Mouse (Mus musculus) forebrain, embryonic 15.5 days (tissue): ENCODE measurements around the gene Pgrmc2. TPM values are rescaled to one million over a fixed set of nuclear protein-coding genes. Genes with fewer than 3 reads are reported as not detected.

Experiments
- ATAC-seq: fragments of 200-750 bp; cut with Nextera tagmentation; replicated peaks from 2 replicates; pipeline ENCODE4 v1.8.0; 2017; ENCODE audit warnings: mild to moderate bottlenecking, moderate TSS enrichment, moderate library complexity
- H3K27ac ChIP-seq: fragments of 300-500 bp; sonication (generic); replicated peaks from 2 replicates; pipeline ENCODE4 v1.5.1; 2015; ENCODE audit warnings: mild to moderate bottlenecking, inconsistent platforms
- H3K27me3 ChIP-seq: fragments of 300-500 bp; sonication (generic); 2 replicates; pipeline ENCODE4 v1.6.1; 2015; ENCODE audit warnings: inconsistent platforms
- H3K36me3 ChIP-seq: fragments of 300-500 bp; sonication (generic); 2 replicates; pipeline ENCODE4 v1.6.1; 2015; ENCODE audit warnings: mild to moderate bottlenecking, inconsistent platforms
- H3K4me1 ChIP-seq: fragments of 300-500 bp; sonication (generic); 2 replicates; pipeline ENCODE4 v1.6.1; 2015; ENCODE audit warnings: inconsistent platforms
- H3K4me2 ChIP-seq: fragments of 300-500 bp; sonication (generic); replicated peaks from 2 replicates; pipeline ENCODE4 v1.6.1; 2015; ENCODE audit warnings: mild to moderate bottlenecking, inconsistent platforms
- H3K4me3 ChIP-seq: fragments of 300-500 bp; sonication (generic); 2 replicates; pipeline ENCODE4 v1.5.1; 2015; ENCODE audit warnings: mild to moderate bottlenecking, inconsistent platforms
- H3K9ac ChIP-seq: fragments of 300-500 bp; sonication (generic); replicated peaks from 2 replicates; pipeline ENCODE4 v1.6.1; 2015; ENCODE audit warnings: mild to moderate bottlenecking, inconsistent platforms
- H3K9me3 ChIP-seq: fragments of 300-500 bp; sonication (generic); 2 replicates; pipeline ENCODE4 v1.6.1; 2016; ENCODE audit warnings: inconsistent platforms
- WGBS: fragments of 180-500 bp; shearing (Covaris S2); methylation state at CpG from one replicate; pipeline ENCODE4 v1.1.7; 2015; ENCODE audit warnings: mixed read lengths; 5-methylcytosine and 5-hydroxymethylcytosine counted together
- polyA plus RNA-seq: library from polyadenylated mRNA; unstranded; fragments of >200 nt; fragmentation: Nextera tagmentation; extraction: Ambion mirVana; gene quantifications from 2 replicates; pipeline ENCODE4 v1.2.1, GENCODE M21; 2015

Pgrmc2 gene
- polyA plus RNA-seq, 1 experiment from 2014 or later: 32.5 TPM

DNA sequence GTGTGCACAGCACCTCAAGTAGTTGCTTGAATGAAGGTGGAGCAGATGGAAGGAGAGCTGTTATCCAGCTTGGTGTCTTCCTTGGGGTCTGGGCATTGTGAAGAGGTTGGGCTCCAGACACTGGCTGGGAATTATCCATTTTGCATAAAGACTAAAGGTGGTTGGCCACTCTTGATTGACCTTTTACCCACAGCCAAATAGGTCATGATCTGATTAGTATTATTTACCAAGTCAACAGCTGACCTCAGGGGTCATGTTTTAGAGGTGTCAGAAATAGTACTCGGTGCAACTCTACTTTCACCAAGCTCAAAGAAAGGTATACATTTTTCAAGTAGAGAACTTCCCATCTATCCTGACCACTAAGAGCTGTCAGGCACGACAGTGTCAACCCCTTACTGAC lies 17.5 kb downstream of the Pgrmc2 start:
- Histone ChIP-seq H3K27ac (no peak overlapping the region), H3K4me2 (no peak overlapping the region), H3K36me3 (peaks cover 15% of the 10 kb centered on the region; the same call in 1 of the 2 replicates), H3K4me3 (no peak overlapping the region), H3K9me3 (no peaks in the 10 kb centered on the region), H3K27me3 (no peaks in the 10 kb centered on the region), H3K9ac (no peak overlapping the region), H3K4me1 (peaks cover 3% of the 10 kb centered on the region; the same call in 1 of the 2 replicates)
- 96% methylated on average over 2 of the region's 2 CpGs for WGBS
- ATAC-seq: no peak

DNA sequence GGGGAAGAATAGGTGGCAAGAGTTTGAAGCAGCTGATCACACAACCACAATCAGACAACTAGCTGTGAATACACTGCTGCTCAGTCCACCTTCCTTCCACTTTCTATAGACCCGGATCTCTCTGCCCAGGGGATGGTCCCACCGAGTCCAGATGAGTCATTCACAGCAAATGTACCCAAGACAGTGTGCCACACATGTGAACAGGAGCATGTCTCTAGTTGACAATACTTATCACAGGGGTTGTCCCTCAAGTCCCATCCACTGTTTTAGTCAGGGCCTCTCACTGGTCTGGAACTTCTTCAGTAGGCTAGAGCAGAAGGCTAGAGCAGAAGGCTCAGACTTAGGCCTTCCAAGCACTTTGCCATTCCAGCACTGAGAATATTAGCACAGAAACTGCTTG lies 20.1 kb downstream of the Pgrmc2 start:
- ATAC-seq: no peak
- peaks cover 9% of the 10 kb centered on the region for H3K4me1 ChIP-seq
- no peak overlapping the region for H3K4me2 ChIP-seq
- H3K9me3 ChIP-seq: no peaks in the 10 kb centered on the region
- 97% methylated on average over 2 of the region's 2 CpGs for WGBS
- no peaks in the 10 kb centered on the region for H3K27me3 ChIP-seq
- no peak overlapping the region for H3K4me3 ChIP-seq
- H3K9ac ChIP-seq: no peak overlapping the region
- no peak overlapping the region for H3K27ac ChIP-seq
- H3K36me3 ChIP-seq: peaks cover 10% of the 10 kb centered on the region; the same call in 1 of the 2 replicates

DNA sequence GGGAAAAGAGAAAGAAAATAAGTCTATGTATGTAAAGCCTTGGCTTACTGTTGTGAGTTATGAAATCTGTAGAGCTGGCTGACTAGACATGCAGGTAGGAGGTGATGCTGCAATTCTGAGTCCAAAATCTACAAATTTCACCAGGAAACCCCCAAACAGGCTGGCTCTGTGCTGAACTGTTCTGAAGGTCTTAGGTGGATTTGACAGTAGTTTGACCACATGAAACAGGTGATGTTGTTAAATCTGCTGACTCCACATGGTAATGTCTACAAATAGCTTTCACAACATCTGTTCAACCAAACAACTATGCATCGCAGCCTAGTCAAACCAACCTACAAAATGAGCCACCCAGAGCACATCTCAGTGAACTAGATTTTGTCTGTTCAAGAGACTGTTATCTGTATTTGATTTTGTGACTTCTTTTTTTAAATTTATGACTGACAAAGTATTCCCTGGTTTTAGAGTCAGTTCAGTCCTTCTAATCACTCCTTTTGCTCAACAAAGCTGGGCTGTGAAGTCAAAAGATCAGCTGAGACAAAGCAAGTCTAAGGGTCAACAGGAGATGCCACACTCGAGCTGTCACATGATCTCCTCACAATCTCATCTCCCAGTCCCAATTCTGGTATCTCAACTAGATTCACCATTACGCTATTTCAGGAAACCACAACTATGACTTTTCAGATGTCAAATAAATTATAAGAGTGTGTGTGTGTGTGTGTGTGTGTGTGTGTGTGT lies 20.8 kb downstream of the Pgrmc2 start:
- Histone ChIP-seq H3K27ac (no peak overlapping the region), H3K4me3 (no peak overlapping the region)
- no peak for ATAC-seq

DNA sequence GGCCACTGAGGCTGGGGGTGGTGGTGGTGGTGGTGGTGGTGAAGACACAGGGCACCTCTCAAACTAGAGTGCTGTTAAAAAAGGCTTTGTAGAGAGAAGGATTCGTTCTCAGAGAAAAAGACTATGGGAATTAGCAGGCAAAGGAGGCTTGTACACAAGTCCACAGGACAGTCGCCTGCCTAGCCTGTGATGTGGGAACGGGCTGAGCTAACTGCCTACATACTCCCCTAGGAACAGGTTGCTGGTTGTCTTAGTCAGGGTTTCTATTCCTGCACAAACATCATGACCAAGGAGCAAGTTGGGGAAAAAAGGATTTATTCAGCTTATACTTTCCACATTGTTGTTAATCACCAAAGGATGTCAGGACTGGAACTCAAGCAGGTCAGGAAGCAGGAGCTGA lies 23.6 kb downstream of the Pgrmc2 start:
- Histone ChIP-seq H3K9ac (no peak overlapping the region), H3K27ac (no peak overlapping the region), H3K36me3 (no peaks in the 10 kb centered on the region), H3K4me1 (peaks cover 10% of the 10 kb centered on the region), H3K4me2 (no peak overlapping the region), H3K9me3 (no peaks in the 10 kb centered on the region), H3K27me3 (no peaks in the 10 kb centered on the region), H3K4me3 (no peak overlapping the region)
- no peak for ATAC-seq
- WGBS: 82% methylated on average over 3 of the region's 3 CpGs

More for the DNA sequence above, 20.8 kb downstream of the Pgrmc2 start:
- Histone ChIP-seq H3K4me2 (no peak overlapping the region), H3K9ac (no peak overlapping the region), H3K36me3 (peaks cover 8% of the 10 kb centered on the region; the same call in 1 of the 2 replicates), H3K9me3 (no peaks in the 10 kb centered on the region), H3K4me1 (peaks cover 10% of the 10 kb centered on the region), H3K27me3 (no peaks in the 10 kb centered on the region)
- WGBS: 89% methylated on average over 3 of the region's 3 CpGs

DNA sequence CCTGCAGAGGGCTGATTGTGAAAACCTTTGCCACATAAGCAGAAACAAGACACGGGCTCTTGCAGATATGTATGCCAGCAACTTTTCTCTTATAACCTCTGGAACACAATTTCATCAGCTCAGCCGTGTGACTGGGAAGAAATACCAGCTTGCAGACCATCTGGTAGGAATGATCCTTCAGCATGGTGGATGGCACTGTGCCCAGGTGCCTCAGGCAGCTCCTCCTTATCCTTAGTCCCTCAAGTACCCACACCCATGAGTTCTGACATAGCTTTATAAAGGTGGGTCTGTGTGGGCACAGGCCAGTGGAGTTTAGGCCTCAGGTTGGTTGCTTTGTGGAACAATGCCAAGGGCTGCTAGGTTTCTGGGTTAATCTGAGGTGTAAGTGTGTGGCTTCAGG lies 24.5 kb downstream of the Pgrmc2 start:
- Histone ChIP-seq H3K9me3 (no peaks in the 10 kb centered on the region), H3K4me1 (peaks cover 10% of the 10 kb centered on the region), H3K4me3 (no peak overlapping the region), H3K4me2 (no peak overlapping the region), H3K36me3 (no peaks in the 10 kb centered on the region), H3K9ac (no peak overlapping the region), H3K27ac (no peak overlapping the region), H3K27me3 (no peaks in the 10 kb centered on the region)
- WGBS: 38% methylated on average over 2 of the region's 2 CpGs
- ATAC-seq: peak; percentile 86

DNA sequence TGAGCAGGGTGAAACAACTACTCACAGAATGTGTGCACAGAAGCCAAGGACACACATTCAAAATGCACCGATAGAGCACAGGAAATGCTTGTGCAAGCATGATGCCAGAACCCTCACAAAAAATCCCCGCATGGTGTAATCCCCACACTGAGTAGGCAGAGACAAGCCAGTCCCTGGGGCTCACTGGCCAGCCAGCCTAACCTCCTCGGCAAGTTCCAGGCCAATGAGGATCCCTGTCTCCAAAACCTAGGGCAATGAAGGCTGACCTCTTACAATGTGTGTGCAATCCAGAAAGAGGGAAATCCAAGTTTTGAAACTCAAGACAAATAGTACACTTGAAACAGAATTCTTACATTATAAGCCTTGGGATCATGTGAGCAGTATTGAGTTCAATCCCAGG lies 29.5 kb downstream of the Pgrmc2 start:
- Histone ChIP-seq H3K4me3 (no peak overlapping the region), H3K4me2 (no peak overlapping the region), H3K9ac (no peak overlapping the region), H3K36me3 (no peaks in the 10 kb centered on the region), H3K27me3 (no peaks in the 10 kb centered on the region), H3K4me1 (peaks cover 7% of the 10 kb centered on the region), H3K9me3 (no peaks in the 10 kb centered on the region), H3K27ac (no peak overlapping the region)
- WGBS: 96% methylated on average over 3 of the region's 3 CpGs
- ATAC-seq: no peak

DNA sequence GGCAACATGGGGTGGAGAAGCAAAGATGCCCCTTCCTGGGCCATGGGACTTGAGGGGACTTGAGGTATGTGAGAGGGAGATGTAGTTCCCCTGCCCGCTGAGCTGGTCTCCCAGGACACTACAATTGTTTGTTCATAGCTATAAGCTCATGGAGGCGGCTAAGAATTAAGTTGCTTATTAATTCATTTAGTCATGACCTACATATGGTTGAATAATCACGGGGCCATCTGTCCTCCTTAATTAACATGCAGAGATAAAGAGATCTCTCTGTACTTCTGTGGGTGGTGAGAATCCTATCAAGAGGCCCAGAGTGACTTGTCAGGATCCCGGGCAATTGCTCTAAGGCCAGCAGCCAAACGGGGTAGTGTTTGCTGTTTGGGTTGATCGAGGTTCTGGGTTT lies 35.0 kb downstream of the Pgrmc2 start:
- no peak for ATAC-seq
- no peak overlapping the region for H3K9ac ChIP-seq
- no peak overlapping the region for H3K4me2 ChIP-seq
- H3K4me1 ChIP-seq: no peaks in the 10 kb centered on the region
- H3K27me3 ChIP-seq: no peaks in the 10 kb centered on the region
- no peak overlapping the region for H3K4me3 ChIP-seq
- H3K36me3 ChIP-seq: no peaks in the 10 kb centered on the region
- 81% methylated on average over 6 of the region's 6 CpGs for WGBS
- no peak overlapping the region for H3K27ac ChIP-seq
- no peaks in the 10 kb centered on the region for H3K9me3 ChIP-seq

DNA sequence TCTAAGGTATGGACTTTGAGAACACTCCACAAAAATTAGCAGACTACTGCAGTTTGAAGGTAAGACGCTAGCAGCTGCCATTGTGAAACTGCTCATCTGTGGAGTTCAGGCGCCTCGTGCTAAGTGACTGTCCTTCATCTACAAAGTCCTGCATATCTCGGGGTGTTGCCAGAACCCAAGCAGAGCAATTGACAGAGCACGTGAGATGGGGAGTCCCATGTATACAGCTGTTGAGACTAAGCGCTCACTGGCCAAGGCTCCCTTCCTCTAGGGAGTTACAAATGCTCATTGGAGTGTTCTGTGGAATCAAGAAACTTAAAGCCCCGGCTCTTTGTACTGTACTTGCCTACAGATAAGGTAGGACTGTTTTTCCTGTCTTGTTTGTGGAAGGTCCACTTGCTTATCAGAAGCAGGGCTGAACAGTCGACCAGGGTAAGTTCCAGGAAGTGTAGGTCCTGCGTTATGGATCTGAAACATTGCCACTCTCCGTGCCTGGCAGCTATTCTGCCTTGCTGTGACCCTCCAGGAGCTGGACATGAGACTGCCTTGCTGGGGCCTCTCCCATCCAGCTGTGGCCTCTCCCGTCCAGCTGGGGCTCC lies 39.0 kb downstream of the Pgrmc2 start:
- H3K27ac ChIP-seq: no peak overlapping the region
- 85% methylated on average over 11 of the region's 11 CpGs for WGBS
- H3K36me3 ChIP-seq: no peaks in the 10 kb centered on the region
- no peak for ATAC-seq
- H3K4me1 ChIP-seq: no peaks in the 10 kb centered on the region
- no peak overlapping the region for H3K9ac ChIP-seq
- no peak overlapping the region for H3K4me2 ChIP-seq
- H3K9me3 ChIP-seq: no peaks in the 10 kb centered on the region
- H3K27me3 ChIP-seq: no peaks in the 10 kb centered on the region
- no peak overlapping the region for H3K4me3 ChIP-seq

DNA sequence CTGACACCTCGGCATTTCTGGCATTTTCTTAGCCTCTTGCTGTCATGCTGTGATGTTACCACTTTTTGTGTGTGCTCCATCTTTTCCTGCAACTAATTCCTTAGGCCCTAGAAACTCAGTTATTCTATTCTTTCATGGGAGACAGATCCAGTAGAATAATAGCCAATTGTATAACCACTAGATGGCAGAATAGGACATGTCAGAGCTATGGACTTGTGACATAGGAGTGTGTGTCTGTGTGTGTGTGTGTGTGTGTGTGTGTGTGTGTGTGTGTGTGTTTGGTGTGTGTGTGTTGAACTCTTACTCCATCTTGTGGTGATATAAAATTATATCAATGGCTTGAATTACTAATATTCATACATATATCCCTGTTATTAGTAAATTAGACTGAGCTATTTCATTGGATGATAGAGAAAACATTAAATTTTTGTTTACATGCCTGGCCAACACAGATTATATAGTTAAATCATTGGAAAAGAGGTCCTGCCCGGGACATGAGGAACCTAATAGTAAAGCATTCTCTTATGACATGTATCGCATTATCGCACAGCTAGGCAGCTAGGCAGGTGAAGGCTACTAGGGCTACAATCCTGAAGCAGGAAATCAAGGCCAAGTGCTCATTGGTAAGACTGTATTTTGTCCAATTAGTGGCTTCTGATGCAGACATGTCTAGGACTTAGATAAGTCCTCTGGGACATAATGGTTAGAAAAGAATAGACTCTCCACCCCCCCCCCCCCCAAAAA lies 40.5 kb downstream of the Pgrmc2 start:
- 85% methylated on average over 4 of the region's 4 CpGs for WGBS
- Histone ChIP-seq H3K9me3 (no peaks in the 10 kb centered on the region), H3K4me1 (no peaks in the 10 kb centered on the region), H3K27ac (no peak overlapping the region), H3K4me2 (no peak overlapping the region), H3K36me3 (no peaks in the 10 kb centered on the region), H3K27me3 (no peaks in the 10 kb centered on the region), H3K9ac (no peak overlapping the region), H3K4me3 (no peak overlapping the region)
- ATAC-seq: peak; percentile 82

DNA sequence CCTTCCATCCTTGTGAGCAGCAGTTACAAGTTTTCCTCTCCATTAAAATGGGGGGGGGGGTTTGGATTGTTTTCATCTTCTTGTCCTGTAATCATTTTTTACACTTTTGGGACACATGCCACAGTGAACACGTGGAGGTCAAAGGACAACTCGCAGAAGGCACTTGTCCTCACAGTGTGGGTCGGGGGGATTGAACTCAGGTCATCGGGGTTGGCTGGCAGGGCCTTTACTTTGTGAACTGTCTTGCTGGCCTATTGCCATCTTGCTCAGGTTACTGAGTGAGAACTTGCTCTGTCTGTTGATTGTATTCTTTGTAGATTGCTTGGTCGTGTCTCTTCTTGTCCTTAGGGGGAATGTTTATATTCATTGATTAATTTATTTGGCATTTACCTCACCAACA lies 41.6 kb downstream of the Pgrmc2 start:
- no peak overlapping the region for H3K4me3 ChIP-seq
- WGBS: 78% methylated on average over 5 of the region's 5 CpGs
- no peaks in the 10 kb centered on the region for H3K9me3 ChIP-seq
- no peaks in the 10 kb centered on the region for H3K4me1 ChIP-seq
- no peaks in the 10 kb centered on the region for H3K27me3 ChIP-seq
- H3K27ac ChIP-seq: no peak overlapping the region
- no peak for ATAC-seq
- no peak overlapping the region for H3K4me2 ChIP-seq
- no peak overlapping the region for H3K9ac ChIP-seq
- no peaks in the 10 kb centered on the region for H3K36me3 ChIP-seq

DNA sequence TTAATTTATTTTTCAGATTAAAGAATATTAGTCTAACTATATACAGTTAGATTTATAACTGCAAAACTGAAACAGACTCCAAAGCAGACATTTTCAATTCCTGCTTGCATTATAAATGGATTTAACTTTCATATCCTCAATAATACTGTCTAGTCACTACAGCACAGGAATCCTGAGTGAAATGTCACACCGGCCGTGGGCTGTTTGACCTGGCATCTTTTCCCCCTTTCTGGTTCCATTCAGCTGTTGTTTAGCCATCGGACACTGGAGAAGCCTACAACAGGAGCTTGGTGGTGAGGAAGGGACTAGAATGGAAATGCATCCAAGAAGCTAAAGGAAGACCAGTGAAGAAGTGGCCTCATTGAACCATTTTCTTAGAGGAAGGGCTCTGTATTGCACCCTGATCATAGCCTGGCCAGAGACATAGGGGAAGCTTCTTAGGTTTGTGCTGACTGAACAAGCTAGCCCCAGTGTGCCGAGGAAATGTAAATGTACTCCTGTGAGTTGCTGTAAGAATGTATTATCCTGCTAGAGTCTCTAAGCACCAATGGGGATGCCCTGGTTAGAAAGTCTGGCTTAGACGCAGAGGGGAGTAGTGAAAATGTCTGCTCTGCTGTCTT lies 44.4 kb downstream of the Pgrmc2 start:
- H3K4me3 ChIP-seq: no peak overlapping the region
- H3K9me3 ChIP-seq: no peaks in the 10 kb centered on the region
- H3K4me2 ChIP-seq: no peak overlapping the region
- H3K9ac ChIP-seq: no peak overlapping the region
- no peaks in the 10 kb centered on the region for H3K36me3 ChIP-seq
- no peaks in the 10 kb centered on the region for H3K4me1 ChIP-seq
- H3K27me3 ChIP-seq: no peaks in the 10 kb centered on the region
- H3K27ac ChIP-seq: no peak overlapping the region
- 66% methylated on average over 5 of the region's 5 CpGs for WGBS
- ATAC-seq: no peak
